Mouse (Mus musculus): Measurements from ENCODE around the gene Cdh16. TPM values are rescaled to one million over a fixed set of nuclear protein-coding genes. Genes with fewer than 3 reads are reported as not detected.
A peak's percentile ranks its signal among the peaks of the same experiment; 100 is the strongest.
"Not testable (repeated sequence)": the region's sequence is repeated elsewhere in the genome, so short reads cannot be mapped to it uniquely, and the experiment has no call there.

The Cdh16 gene
- polyA plus RNA-seq (2014; fragmentation: Nextera tagmentation; extraction: Ambion mirVana) = 21.5 and 26.4 TPM in 2 replicates

DNA sequence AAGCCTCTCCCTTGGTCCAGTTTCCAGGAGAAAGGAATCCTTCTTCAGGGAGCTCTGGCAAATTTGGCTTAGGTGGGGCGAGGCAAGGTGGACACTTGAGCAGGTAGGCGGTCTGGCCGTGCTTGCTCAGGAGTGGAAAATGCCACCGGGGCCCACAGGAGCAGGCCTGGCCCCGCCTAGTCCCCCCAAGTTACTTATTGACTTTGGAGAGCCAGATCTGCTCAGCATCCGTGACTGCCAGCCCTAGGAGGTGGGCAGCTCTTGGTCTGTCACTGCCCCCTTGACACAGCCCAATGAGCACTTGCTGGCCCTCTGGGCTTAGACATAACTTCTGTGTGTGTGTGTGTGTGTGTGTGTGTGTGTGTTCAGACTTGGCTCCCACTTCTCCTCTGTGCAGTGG lies at the start of gene Cdh16:
Cdh16 (minus strand) TSS at position 236 of the 400 bp plus-strand sequence.
- Histone ChIP-seq H3K36me3 (ENCODE audit: control insufficient read depth, insufficient read depth, low read length) (peaks cover 19% of the 10 kb centered on the region), H3K4me2 (ENCODE audit: low read length) (no peak within 1 kb of the TSS), H3K4me1 (ENCODE audit: control insufficient read depth in 2 of 2, insufficient read depth in 2 of 2, low read length in 2 of 2) (peaks cover 16 to 32% of the 10 kb centered on the region in 2 experiments), H3K9ac (ENCODE audit: low read length) (peak within 1 kb of the TSS; percentile 34; the same call in 1 of the 2 replicates), H3K9me3 (ENCODE audit: control insufficient read depth, low read length) (no peaks in the 10 kb centered on the region), H3K27me3 (ENCODE audit: control insufficient read depth, insufficient read depth, low read length) (no peaks in the 10 kb centered on the region), H3K27ac (replicated peaks in 1 of 2; ENCODE audit: control insufficient read depth in 1 of 2, insufficient read depth in 1 of 2, low read depth in 2 of 2, low read length in 2 of 2) (peak within 1 kb of the TSS; percentile 10 to 35; a peak in 2 of 4 replicates), H3K4me3 (ENCODE audit: control insufficient read depth in 1 of 2, insufficient read depth in 1 of 2, low read depth in 1 of 2, low read length in 2 of 2) (no peak within 1 kb of the TSS)
- 78% methylated on average over 6 of the region's 6 CpGs for WGBS
- ATAC-seq (ENCODE audit: insufficient number of reproducible peaks, insufficient read depth, low FRiP score, low read depth) = no peak

GRCm38 (mm10) chr8:104655614-104656013 lies 31.4 kb upstream of the Cdh16 start:
- Histone ChIP-seq H3K9me3 (ENCODE audit: control insufficient read depth, low read length) (no peaks in the 10 kb centered on the region), H3K4me3 (ENCODE audit: control insufficient read depth in 1 of 2, insufficient read depth in 1 of 2, low read depth in 1 of 2, low read length in 2 of 2) (no peak overlapping the region), H3K36me3 (ENCODE audit: control insufficient read depth, insufficient read depth, low read length) (no peaks in the 10 kb centered on the region), H3K9ac (ENCODE audit: low read length) (no peak overlapping the region), H3K27me3 (ENCODE audit: control insufficient read depth, insufficient read depth, low read length) (no peaks in the 10 kb centered on the region), H3K4me2 (ENCODE audit: low read length) (no peak overlapping the region), H3K4me1 (ENCODE audit: control insufficient read depth in 2 of 2, insufficient read depth in 2 of 2, low read length in 2 of 2) (no peaks in the 10 kb centered on the region), H3K27ac (replicated peaks in 1 of 2; ENCODE audit: control insufficient read depth in 1 of 2, insufficient read depth in 1 of 2, low read depth in 2 of 2, low read length in 2 of 2) (no peak overlapping the region)
- no peak for ATAC-seq (ENCODE audit: insufficient number of reproducible peaks, insufficient read depth, low FRiP score, low read depth)
- 71% methylated on average over 4 of the region's 4 CpGs for WGBS

DNA sequence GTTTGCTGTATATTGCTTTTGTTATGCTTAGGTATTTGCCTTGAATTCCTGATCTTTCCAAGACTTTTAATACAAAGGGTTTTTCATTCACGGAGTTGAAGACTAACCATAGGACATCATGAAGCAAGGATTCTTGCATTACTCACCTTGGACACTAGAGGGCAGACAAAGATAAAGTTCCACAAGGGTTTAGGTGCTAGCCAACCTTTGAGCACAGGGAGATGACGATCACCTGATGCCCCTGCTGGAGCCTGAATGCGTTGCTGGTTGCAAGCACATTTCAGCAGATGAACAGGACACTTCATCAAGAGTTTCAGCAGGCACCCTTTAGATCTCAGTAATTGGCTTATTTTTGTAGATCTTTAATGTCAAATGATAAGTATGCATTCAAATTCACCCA lies 30.8 kb upstream of the Cdh16 start:
- Histone ChIP-seq H3K27ac (replicated peaks in 1 of 2; ENCODE audit: control insufficient read depth in 1 of 2, insufficient read depth in 1 of 2, low read depth in 2 of 2, low read length in 2 of 2) (no peak overlapping the region), H3K9me3 (ENCODE audit: control insufficient read depth, low read length) (no peaks in the 10 kb centered on the region), H3K9ac (ENCODE audit: low read length) (no peak overlapping the region), H3K4me2 (ENCODE audit: low read length) (no peak overlapping the region), H3K4me3 (ENCODE audit: control insufficient read depth in 1 of 2, insufficient read depth in 1 of 2, low read depth in 1 of 2, low read length in 2 of 2) (no peak overlapping the region), H3K27me3 (ENCODE audit: control insufficient read depth, insufficient read depth, low read length) (no peaks in the 10 kb centered on the region), H3K4me1 (ENCODE audit: control insufficient read depth in 2 of 2, insufficient read depth in 2 of 2, low read length in 2 of 2) (no peaks in the 10 kb centered on the region), H3K36me3 (ENCODE audit: control insufficient read depth, insufficient read depth, low read length) (no peaks in the 10 kb centered on the region)
- WGBS = 3% methylated on average over 3 of the region's 3 CpGs
- no peak for ATAC-seq (ENCODE audit: insufficient number of reproducible peaks, insufficient read depth, low FRiP score, low read depth)

DNA sequence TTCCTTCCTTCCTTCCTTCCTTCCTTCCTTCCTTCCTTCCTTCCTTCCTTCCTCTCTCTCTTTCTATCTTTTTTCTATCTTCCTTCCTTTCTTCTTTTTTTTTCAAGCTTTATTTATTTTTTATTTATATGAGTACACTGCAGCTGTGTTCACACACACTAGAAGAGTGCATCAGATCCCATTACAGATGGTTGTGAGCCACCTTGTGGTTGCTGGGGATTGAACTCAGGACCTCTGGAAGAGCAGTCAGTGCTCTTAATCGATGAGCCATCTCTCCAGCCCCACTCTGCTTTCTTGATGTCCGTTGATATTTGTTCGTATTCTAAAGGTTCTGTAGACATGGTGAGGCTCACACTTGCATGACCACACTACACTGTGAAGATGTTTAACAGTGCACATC lies 20.0 kb upstream of the Cdh16 start:
- H3K27ac ChIP-seq (replicated peaks in 1 of 2; ENCODE audit: control insufficient read depth in 1 of 2, insufficient read depth in 1 of 2, low read depth in 2 of 2, low read length in 2 of 2); H3K9ac ChIP-seq (ENCODE audit: low read length); H3K4me2 ChIP-seq (ENCODE audit: low read length); ATAC-seq (ENCODE audit: insufficient number of reproducible peaks, insufficient read depth, low FRiP score, low read depth); H3K4me3 ChIP-seq (ENCODE audit: control insufficient read depth in 1 of 2, insufficient read depth in 1 of 2, low read depth in 1 of 2, low read length in 2 of 2); H3K9me3 ChIP-seq (ENCODE audit: control insufficient read depth, low read length); H3K27me3 ChIP-seq (ENCODE audit: control insufficient read depth, insufficient read depth, low read length): not testable (repeated sequence)
- peaks cover 12% of the 10 kb centered on the region for H3K36me3 ChIP-seq (ENCODE audit: control insufficient read depth, insufficient read depth, low read length)
- peaks cover 8 to 11% of the 10 kb centered on the region in 2 experiments for H3K4me1 ChIP-seq (ENCODE audit: control insufficient read depth in 2 of 2, insufficient read depth in 2 of 2, low read length in 2 of 2)
- WGBS = 53% methylated on average over 3 of the region's 3 CpGs

DNA sequence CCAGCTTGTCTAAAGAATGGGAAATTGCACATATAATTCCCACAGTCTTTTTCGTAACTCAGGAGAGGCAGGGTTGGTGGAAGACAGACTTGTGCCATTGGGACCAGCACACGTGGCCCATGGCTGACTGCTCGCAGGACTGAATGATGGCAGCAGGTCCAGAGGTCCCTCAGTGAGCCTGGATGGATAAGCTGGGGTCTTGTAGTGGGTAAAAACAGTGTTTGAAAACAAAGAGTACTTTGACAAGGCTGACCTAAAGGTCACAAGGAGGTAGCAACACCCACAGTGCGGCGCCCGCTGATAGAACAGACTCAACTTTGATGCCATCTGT lies 18.1 kb upstream of the Cdh16 start:
- Histone ChIP-seq H3K9me3 (ENCODE audit: control insufficient read depth, low read length) (no peaks in the 10 kb centered on the region), H3K9ac (ENCODE audit: low read length) (peak overlapping the region; percentile 89), H3K27me3 (ENCODE audit: control insufficient read depth, insufficient read depth, low read length) (no peaks in the 10 kb centered on the region), H3K4me1 (ENCODE audit: control insufficient read depth in 2 of 2, insufficient read depth in 2 of 2, low read length in 2 of 2) (peaks cover 8 to 11% of the 10 kb centered on the region in 2 experiments), H3K4me2 (ENCODE audit: low read length) (peak overlapping the region; percentile 86), H3K27ac (replicated peaks in 1 of 2; ENCODE audit: control insufficient read depth in 1 of 2, insufficient read depth in 1 of 2, low read depth in 2 of 2, low read length in 2 of 2) (peak overlapping the region; percentile 74 to 91; a peak in 3 of 4 replicates), H3K36me3 (ENCODE audit: control insufficient read depth, insufficient read depth, low read length) (peaks cover 31% of the 10 kb centered on the region), H3K4me3 (ENCODE audit: control insufficient read depth in 1 of 2, insufficient read depth in 1 of 2, low read depth in 1 of 2, low read length in 2 of 2) (peak overlapping the region; percentile 87 to 94)
- WGBS = 74% methylated on average over 6 of the region's 6 CpGs
- no peak for ATAC-seq (ENCODE audit: insufficient number of reproducible peaks, insufficient read depth, low FRiP score, low read depth)

DNA sequence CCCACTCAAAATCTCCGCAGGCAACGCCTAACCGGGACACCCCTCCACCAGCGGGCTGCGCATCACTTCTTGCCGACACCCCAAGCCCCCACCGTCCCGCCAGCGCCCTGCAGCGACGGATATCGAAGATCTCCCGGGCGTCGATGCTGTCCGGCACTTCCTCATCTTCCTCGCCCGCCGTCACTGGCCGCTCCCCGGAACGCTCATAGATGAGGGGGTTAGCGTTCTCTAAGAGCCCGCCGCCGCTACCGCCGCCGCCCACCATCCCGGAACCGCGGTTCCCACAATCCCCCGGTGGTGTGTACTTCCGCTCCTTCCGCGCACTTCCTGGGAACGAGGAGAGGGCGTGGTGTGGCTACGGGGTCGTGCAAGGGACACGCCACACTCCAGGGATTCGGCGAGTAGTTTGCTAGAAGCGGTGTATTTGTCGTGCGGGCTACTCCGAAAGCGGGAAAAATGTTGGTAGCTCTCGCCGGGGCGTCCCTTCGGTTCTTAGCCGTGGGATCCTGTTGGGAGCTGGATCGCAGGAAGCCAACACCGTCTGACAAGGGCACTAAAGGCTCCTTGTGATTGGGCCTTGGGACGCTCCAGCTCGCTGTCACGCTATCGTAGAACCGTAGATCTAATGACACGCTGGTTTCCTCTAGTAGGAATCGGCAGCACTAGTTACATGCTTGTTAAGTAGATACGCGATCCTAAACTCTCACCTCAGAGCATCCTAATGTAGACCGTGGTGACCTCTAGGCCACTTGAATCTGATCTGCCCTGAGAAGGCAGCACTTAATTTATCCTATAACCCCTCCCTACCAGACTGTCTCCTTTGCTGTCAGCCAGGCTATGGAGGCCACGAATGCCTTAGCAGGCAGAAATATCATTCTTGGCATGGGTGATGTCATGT lies 17.5 kb upstream of the Cdh16 start, which contains the start of gene Ciao2b:
Ciao2b (minus strand) TSS at position 540 of the 898 bp plus-strand sequence.
- Histone ChIP-seq H3K27me3 (ENCODE audit: control insufficient read depth, insufficient read depth, low read length) (no peaks in the 10 kb centered on the region), H3K4me2 (ENCODE audit: low read length) (peak within 1 kb of the TSS; percentile 86), H3K4me1 (ENCODE audit: control insufficient read depth in 2 of 2, insufficient read depth in 2 of 2, low read length in 2 of 2) (peaks cover 8 to 11% of the 10 kb centered on the region in 2 experiments), H3K9ac (ENCODE audit: low read length) (peak within 1 kb of the TSS; percentile 89), H3K4me3 (ENCODE audit: control insufficient read depth in 1 of 2, insufficient read depth in 1 of 2, low read depth in 1 of 2, low read length in 2 of 2) (peak within 1 kb of the TSS; percentile 87 to 94), H3K9me3 (ENCODE audit: control insufficient read depth, low read length) (no peaks in the 10 kb centered on the region), H3K36me3 (ENCODE audit: control insufficient read depth, insufficient read depth, low read length) (peaks cover 35% of the 10 kb centered on the region), H3K27ac (replicated peaks in 1 of 2; ENCODE audit: control insufficient read depth in 1 of 2, insufficient read depth in 1 of 2, low read depth in 2 of 2, low read length in 2 of 2) (peak within 1 kb of the TSS; percentile 74 to 91)
- WGBS = under 1% methylated on average over 66 of the region's 66 CpGs
- ATAC-seq (ENCODE audit: insufficient number of reproducible peaks, insufficient read depth, low FRiP score, low read depth) = peak; percentile 85

- Histone ChIP-seq H3K4me3 (ENCODE audit: control insufficient read depth in 1 of 2, insufficient read depth in 1 of 2, low read depth in 1 of 2, low read length in 2 of 2) (peak overlapping the region; percentile 87 to 94), H3K27ac (replicated peaks in 1 of 2; ENCODE audit: control insufficient read depth in 1 of 2, insufficient read depth in 1 of 2, low read depth in 2 of 2, low read length in 2 of 2) (peak overlapping the region; percentile 51 to 74), H3K9ac (ENCODE audit: low read length) (peak overlapping the region; percentile 89), H3K36me3 (ENCODE audit: control insufficient read depth, insufficient read depth, low read length) (peaks cover 40% of the 10 kb centered on the region), H3K27me3 (ENCODE audit: control insufficient read depth, insufficient read depth, low read length) (no peaks in the 10 kb centered on the region), H3K9me3 (ENCODE audit: control insufficient read depth, low read length) (no peaks in the 10 kb centered on the region), H3K4me2 (ENCODE audit: low read length) (peak overlapping the region; percentile 86), H3K4me1 (ENCODE audit: control insufficient read depth in 2 of 2, insufficient read depth in 2 of 2, low read length in 2 of 2) (peaks cover 8 to 11% of the 10 kb centered on the region in 2 experiments)
- WGBS = 8% methylated on average over 25 of the region's 25 CpGs
- no peak for ATAC-seq (ENCODE audit: insufficient number of reproducible peaks, insufficient read depth, low FRiP score, low read depth)
Measured at GRCm38 (mm10) chr8:104640831-104641370, 16.7 kb upstream of the Cdh16 start.
